Mouse (Mus musculus): ENCODE measurements around the gene Camsap2. TPM values are rescaled to one million over a fixed set of nuclear protein-coding genes. Genes with fewer than 3 reads are reported as not detected.
A peak's percentile ranks its signal among the peaks of the same experiment; 100 is the strongest.

Camsap2 gene
- polyA plus RNA-seq, 1 experiment: not detected

- Histone ChIP-seq H3K27ac (ENCODE audit: insufficient read depth, low read depth, low read length) (no peak overlapping the region), H3K4me1 (ENCODE audit: control insufficient read depth, insufficient read depth, low read length) (peaks cover 7% of the 10 kb centered on the region; the same call in 1 of the 2 replicates), H3K4me3 (ENCODE audit: insufficient read depth, low read depth, low read length) (no peak overlapping the region)
- TF ChIP-seq POLR2A (IDR thresholded peaks at IDR 0.05; ENCODE audit: insufficient read depth, low read depth, low read length): no peak
- no peak for TF ChIP-seq CTCF (IDR thresholded peaks at IDR 0.05; ENCODE audit: insufficient read depth, low read depth, low read length)
Measured at GRCm38 (mm10) chr1:136293961-136294360, 51.9 kb downstream of the Camsap2 start.

- Histone ChIP-seq H3K4me1 (ENCODE audit: control insufficient read depth, insufficient read depth, low read length) (peaks cover 5% of the 10 kb centered on the region; the same call in 1 of the 2 replicates), H3K27ac (ENCODE audit: insufficient read depth, low read depth, low read length) (no peak overlapping the region), H3K4me3 (ENCODE audit: insufficient read depth, low read depth, low read length) (no peak overlapping the region)
- TF ChIP-seq POLR2A (IDR thresholded peaks at IDR 0.05; ENCODE audit: insufficient read depth, low read depth, low read length) (no peak), CTCF (IDR thresholded peaks at IDR 0.05; ENCODE audit: insufficient read depth, low read depth, low read length) (no peak)
- WGBS: 44% methylated on average over 1 of the region's 1 CpGs
Measured at GRCm38 (mm10) chr1:136289803-136290202, 56.1 kb downstream of the Camsap2 start.

- peak overlapping the region; percentile 27 for H3K27ac ChIP-seq (ENCODE audit: insufficient read depth, low read depth, low read length)
- no peak overlapping the region for H3K4me3 ChIP-seq (ENCODE audit: insufficient read depth, low read depth, low read length)
- peaks cover 10% of the 10 kb centered on the region for H3K4me1 ChIP-seq (ENCODE audit: control insufficient read depth, insufficient read depth, low read length)
- WGBS: 49% methylated on average over 8 of the region's 8 CpGs
- TF ChIP-seq POLR2A (IDR thresholded peaks at IDR 0.05; ENCODE audit: insufficient read depth, low read depth, low read length) (no peak), CTCF (IDR thresholded peaks at IDR 0.05; ENCODE audit: insufficient read depth, low read depth, low read length) (no peak)
Measured at GRCm38 (mm10) chr1:136277366-136277765, 68.5 kb downstream of the Camsap2 start.

- no peak for TF ChIP-seq POLR2A (IDR thresholded peaks at IDR 0.05; ENCODE audit: insufficient read depth, low read depth, low read length)
- no peak for TF ChIP-seq CTCF (IDR thresholded peaks at IDR 0.05; ENCODE audit: insufficient read depth, low read depth, low read length)
- Histone ChIP-seq H3K4me3 (ENCODE audit: insufficient read depth, low read depth, low read length) (no peak overlapping the region), H3K27ac (ENCODE audit: insufficient read depth, low read depth, low read length) (no peak overlapping the region), H3K4me1 (ENCODE audit: control insufficient read depth, insufficient read depth, low read length) (no peaks in the 10 kb centered on the region)
- 62% methylated on average over 7 of the region's 7 CpGs for WGBS
Measured at GRCm38 (mm10) chr1:136268224-136268623, 77.7 kb downstream of the Camsap2 start.

- WGBS: 82% methylated on average over 6 of the region's 6 CpGs
- peaks cover 4% of the 10 kb centered on the region for H3K4me1 ChIP-seq (ENCODE audit: control insufficient read depth, insufficient read depth, low read length)
- TF ChIP-seq POLR2A (IDR thresholded peaks at IDR 0.05; ENCODE audit: insufficient read depth, low read depth, low read length) (no peak), CTCF (IDR thresholded peaks at IDR 0.05; ENCODE audit: insufficient read depth, low read depth, low read length) (no peak)
- no peak overlapping the region for H3K27ac ChIP-seq (ENCODE audit: insufficient read depth, low read depth, low read length)
- no peak overlapping the region for H3K4me3 ChIP-seq (ENCODE audit: insufficient read depth, low read depth, low read length)
Measured at GRCm38 (mm10) chr1:136266127-136266526, 79.8 kb downstream of the Camsap2 start.

GRCm38 (mm10) chr1:136263355-136263754 lies 82.5 kb downstream of the Camsap2 start:
- Histone ChIP-seq H3K27ac (ENCODE audit: insufficient read depth, low read depth, low read length) (no peak overlapping the region), H3K4me1 (ENCODE audit: control insufficient read depth, insufficient read depth, low read length) (peaks cover 19% of the 10 kb centered on the region), H3K4me3 (ENCODE audit: insufficient read depth, low read depth, low read length) (no peak overlapping the region)
- 81% methylated on average over 5 of the region's 5 CpGs for WGBS
- TF ChIP-seq CTCF (IDR thresholded peaks at IDR 0.05; ENCODE audit: insufficient read depth, low read depth, low read length): no peak
- TF ChIP-seq POLR2A (IDR thresholded peaks at IDR 0.05; ENCODE audit: insufficient read depth, low read depth, low read length): no peak

GRCm38 (mm10) chr1:136260635-136261238 lies 85.2 kb downstream of the Camsap2 start, which contains the start of gene Gpr25:
Gene Gpr25, minus strand, starts transcription at chr1:136260873.
- no peak for TF ChIP-seq POLR2A (IDR thresholded peaks at IDR 0.05; ENCODE audit: insufficient read depth, low read depth, low read length)
- TF ChIP-seq CTCF (IDR thresholded peaks at IDR 0.05; ENCODE audit: insufficient read depth, low read depth, low read length): no peak
- H3K27ac ChIP-seq (ENCODE audit: insufficient read depth, low read depth, low read length): no peak within 1 kb of the TSS
- 15% methylated on average over 28 of the region's 28 CpGs for WGBS
- H3K4me3 ChIP-seq (ENCODE audit: insufficient read depth, low read depth, low read length): peak within 1 kb of the TSS; percentile 66
- H3K4me1 ChIP-seq (ENCODE audit: control insufficient read depth, insufficient read depth, low read length): peaks cover 19% of the 10 kb centered on the region

- TF ChIP-seq POLR2A (IDR thresholded peaks at IDR 0.05; ENCODE audit: insufficient read depth, low read depth, low read length) (peak; percentile 31; the same call in 1 of the 2 replicates), CTCF (IDR thresholded peaks at IDR 0.05; ENCODE audit: insufficient read depth, low read depth, low read length) (no peak)
- H3K27ac ChIP-seq (ENCODE audit: insufficient read depth, low read depth, low read length): no peak overlapping the region
- peak overlapping the region; percentile 66 for H3K4me3 ChIP-seq (ENCODE audit: insufficient read depth, low read depth, low read length)
- peaks cover 19% of the 10 kb centered on the region for H3K4me1 ChIP-seq (ENCODE audit: control insufficient read depth, insufficient read depth, low read length)
- under 1% methylated on average over 95 of the region's 95 CpGs for WGBS
Measured at GRCm38 (mm10) chr1:136259893-136260634, 85.8 kb downstream of the Camsap2 start.

- TF ChIP-seq CTCF (IDR thresholded peaks at IDR 0.05; ENCODE audit: insufficient read depth, low read depth, low read length): no peak
- TF ChIP-seq POLR2A (IDR thresholded peaks at IDR 0.05; ENCODE audit: insufficient read depth, low read depth, low read length): no peak
- Histone ChIP-seq H3K4me3 (ENCODE audit: insufficient read depth, low read depth, low read length) (peak overlapping the region; percentile 66), H3K4me1 (ENCODE audit: control insufficient read depth, insufficient read depth, low read length) (peaks cover 19% of the 10 kb centered on the region), H3K27ac (ENCODE audit: insufficient read depth, low read depth, low read length) (no peak overlapping the region)
- 5% methylated on average over 16 of the region's 16 CpGs for WGBS
Measured at GRCm38 (mm10) chr1:136259543-136259892, 86.4 kb downstream of the Camsap2 start.

Measured in olfactory bulb, adult 2 months (tissue).